Comparison of ENCODE assay signal across 18 mouse cellular contexts in genomic region chr13:54806434-54806976, GRCm38 (mm10). TPM values are rescaled to one million over a fixed set of nuclear protein-coding genes. Genes with fewer than 3 reads are reported as not detected.
DNase-seq lines count a peak whose midpoint lies in the region; ATAC-seq lines count a peak whose summit lies in the region.
"Had no signal": no experiment of that assay in that cellular context is flagged by ENCODE, and none has a peak within 500 bp of the region (broad histone marks: within the 10 kb centered on the region; RNA-seq: fewer than 3 reads in every experiment).

No protein-coding gene starts in this region.

- 0 out of 2 replicates have a peak, but pooled peaks cover 2% of the 10 kb centered on the region for H3K4me1 ChIP-seq in midbrain, embryonic 11.5 days (ENCODE audit: control insufficient read depth, insufficient read depth, low read length)
- H3K4me1 ChIP-seq in midbrain, embryonic 14.5 days (ENCODE audit: control insufficient read depth, insufficient read depth, low read length) = peaks cover 9% of the 10 kb centered on the region
- H3K4me1 ChIP-seq in hindbrain, embryonic 14.5 days (replicated peaks; ENCODE audit: control insufficient read depth, insufficient read depth, low read length) = peaks cover 5% of the 10 kb centered on the region; the same call in 1 of the 2 replicates
- no peaks in the 10 kb centered on the region for H3K4me1 ChIP-seq in liver, embryonic 11.5 days (replicated peaks; ENCODE audit: control insufficient read depth, insufficient read depth, low read length)
- no peaks in the 10 kb centered on the region for H3K4me1 ChIP-seq in heart, embryonic 11.5 days (ENCODE audit: control insufficient read depth, insufficient read depth, low read length)
- H3K4me1 ChIP-seq: forebrain, embryonic 15.5 days; heart, embryonic 15.5 days; lung, embryonic 15.5 days; megakaryocyte, embryonic 14.5 days; stomach, embryonic 15.5 days had no signal

- ATAC-seq in midbrain, embryonic 11.5 days (ENCODE audit: low FRiP score) = 0 out of 2 replicates have a peak, but pooled peaks have one; percentile 24
- no peak for ATAC-seq in midbrain, embryonic 14.5 days (ENCODE audit: low FRiP score, low TSS enrichment)
- peak; percentile 62; the same call in 1 of the 2 replicates for ATAC-seq in hindbrain, embryonic 14.5 days (ENCODE audit: low FRiP score)
- no peak for ATAC-seq in liver, embryonic 11.5 days (replicated peaks; ENCODE audit: low FRiP score)
- ATAC-seq in heart, embryonic 11.5 days (replicated peaks; ENCODE audit: insufficient number of reproducible peaks, low FRiP score, low TSS enrichment) = no peak
- ATAC-seq: forebrain, embryonic 15.5 days had no signal

- no peaks in the 10 kb centered on the region; the same call in 1 of the 2 replicates for H3K27me3 ChIP-seq in midbrain, embryonic 11.5 days (ENCODE audit: control insufficient read depth, insufficient read depth, low read length)
- H3K27me3 ChIP-seq in midbrain, embryonic 14.5 days (ENCODE audit: control insufficient read depth, insufficient read depth, low read length) = peaks cover 5% of the 10 kb centered on the region; the same call in 1 of the 2 replicates
- H3K27me3 ChIP-seq in hindbrain, embryonic 14.5 days (ENCODE audit: control insufficient read depth, insufficient read depth, low read length) = peaks cover 5% of the 10 kb centered on the region; the same call in 1 of the 2 replicates
- peaks cover 11% of the 10 kb centered on the region for H3K27me3 ChIP-seq in liver, embryonic 11.5 days (replicated peaks; ENCODE audit: control insufficient read depth, insufficient read depth, low read length)
- H3K27me3 ChIP-seq in heart, embryonic 11.5 days (ENCODE audit: control insufficient read depth, insufficient read depth, low read length) = peaks cover 29% of the 10 kb centered on the region
- H3K27me3 ChIP-seq: forebrain, embryonic 15.5 days had no signal

- no peaks in the 10 kb centered on the region for H3K9me3 ChIP-seq in midbrain, embryonic 11.5 days (ENCODE audit: control insufficient read depth, low read length)
- H3K9me3 ChIP-seq in midbrain, embryonic 14.5 days (ENCODE audit: control insufficient read depth, low read length) = no peaks in the 10 kb centered on the region
- H3K9me3 ChIP-seq in hindbrain, embryonic 14.5 days (ENCODE audit: control insufficient read depth, low read length) = no peaks in the 10 kb centered on the region
- no peaks in the 10 kb centered on the region for H3K9me3 ChIP-seq in liver, embryonic 11.5 days (ENCODE audit: control insufficient read depth, low read length)
- H3K9me3 ChIP-seq in heart, embryonic 11.5 days (replicated peaks; ENCODE audit: control insufficient read depth, low read length) = no peaks in the 10 kb centered on the region
- H3K9me3 ChIP-seq: forebrain, embryonic 15.5 days; heart, embryonic 15.5 days; lung, embryonic 15.5 days; stomach, embryonic 15.5 days had no signal

- WGBS in midbrain, embryonic 11.5 days = 21% methylated on average over 13 of the region's 13 CpGs
- 19% methylated on average over 13 of the region's 13 CpGs for WGBS in midbrain, embryonic 14.5 days
- 20% methylated on average over 13 of the region's 13 CpGs for WGBS in hindbrain, embryonic 14.5 days
- 50% methylated on average over 13 of the region's 13 CpGs for WGBS in liver, embryonic 11.5 days
- WGBS in heart, embryonic 11.5 days (ENCODE audit: insufficient replicate concordance) = 44% methylated on average over 13 of the region's 13 CpGs

- no peak overlapping the region for H3K27ac ChIP-seq in midbrain, embryonic 11.5 days (ENCODE audit: low read depth, low read length)
- H3K27ac ChIP-seq in midbrain, embryonic 14.5 days (replicated peaks; ENCODE audit: low read depth, low read length) = no peak overlapping the region
- no peak overlapping the region for H3K27ac ChIP-seq in hindbrain, embryonic 14.5 days
- H3K27ac ChIP-seq in liver, embryonic 11.5 days (ENCODE audit: low read depth, low read length) = no peak overlapping the region
- no peak overlapping the region for H3K27ac ChIP-seq in heart, embryonic 11.5 days (ENCODE audit: low read depth, low read length)
- H3K27ac ChIP-seq: forebrain, embryonic 15.5 days; heart, embryonic 15.5 days; lung, embryonic 15.5 days; stomach, embryonic 15.5 days had no signal

- H3K4me2 ChIP-seq in midbrain, embryonic 11.5 days = no peak overlapping the region
- H3K4me2 ChIP-seq in midbrain, embryonic 14.5 days (ENCODE audit: low read length) = no peak overlapping the region
- H3K4me2 ChIP-seq in hindbrain, embryonic 14.5 days (replicated peaks) = no peak overlapping the region
- H3K4me2 ChIP-seq in liver, embryonic 11.5 days = no peak overlapping the region
- H3K4me2 ChIP-seq in heart, embryonic 11.5 days = no peak overlapping the region
- H3K4me2 ChIP-seq: forebrain, embryonic 15.5 days; heart, embryonic 15.5 days; lung, embryonic 15.5 days; stomach, embryonic 15.5 days had no signal

- H3K9ac ChIP-seq in midbrain, embryonic 11.5 days (ENCODE audit: low read length) = no peak overlapping the region
- no peak overlapping the region for H3K9ac ChIP-seq in midbrain, embryonic 14.5 days (replicated peaks; ENCODE audit: low read length)
- no peak overlapping the region for H3K9ac ChIP-seq in hindbrain, embryonic 14.5 days
- no peak overlapping the region for H3K9ac ChIP-seq in liver, embryonic 11.5 days (ENCODE audit: low read depth, low read length)
- H3K9ac ChIP-seq in heart, embryonic 11.5 days (ENCODE audit: low read depth, low read length) = no peak overlapping the region
- H3K9ac ChIP-seq: forebrain, embryonic 15.5 days; heart, embryonic 15.5 days; lung, embryonic 15.5 days; stomach, embryonic 15.5 days had no signal

- DNase-seq in midbrain, embryonic 11.5 days (ENCODE audit: low spot score, missing footprints) = no peak
- DNase-seq in midbrain, embryonic 14.5 days = no peak
- peak; percentile 59 for DNase-seq in embryo, embryonic 9.5 days (ENCODE audit: extremely low spot score)
- DNase-seq in hindbrain, embryonic 14.5 days (ENCODE audit: low spot score) = no peak
- DNase-seq in retina, postnatal 1 day = peak; percentile 86
- DNase-seq in liver, embryonic 11.5 days (ENCODE audit: low spot score) = no peak
- DNase-seq: adrenal gland, postnatal 14 days; cerebellum, postnatal 25 days; heart, adult 11 months; kidney, postnatal 36 days had no signal

- no peak overlapping the region for H3K4me3 ChIP-seq in midbrain, embryonic 11.5 days (ENCODE audit: low read depth, low read length)
- H3K4me3 ChIP-seq in midbrain, embryonic 14.5 days (replicated peaks; ENCODE audit: low read depth, low read length) = no peak overlapping the region
- H3K4me3 ChIP-seq in hindbrain, embryonic 14.5 days (replicated peaks; ENCODE audit: low read length) = no peak overlapping the region
- no peak overlapping the region for H3K4me3 ChIP-seq in liver, embryonic 11.5 days (ENCODE audit: low read depth, low read length)
- H3K4me3 ChIP-seq in heart, embryonic 11.5 days (ENCODE audit: low read depth, low read length) = no peak overlapping the region
- H3K4me3 ChIP-seq: forebrain, embryonic 15.5 days; heart, embryonic 15.5 days; lung, embryonic 15.5 days; megakaryocyte, embryonic 14.5 days; stomach, embryonic 15.5 days had no signal

- H3K36me3 ChIP-seq in midbrain, embryonic 11.5 days (ENCODE audit: control insufficient read depth, insufficient read depth, low read length) = no peaks in the 10 kb centered on the region
- H3K36me3 ChIP-seq in midbrain, embryonic 14.5 days (ENCODE audit: control insufficient read depth, insufficient read depth, low read length) = no peaks in the 10 kb centered on the region
- no peaks in the 10 kb centered on the region for H3K36me3 ChIP-seq in hindbrain, embryonic 14.5 days (replicated peaks; ENCODE audit: control insufficient read depth, insufficient read depth)
- no peaks in the 10 kb centered on the region for H3K36me3 ChIP-seq in liver, embryonic 11.5 days (ENCODE audit: control insufficient read depth, insufficient read depth, low read length)
- H3K36me3 ChIP-seq in heart, embryonic 11.5 days (ENCODE audit: control insufficient read depth, insufficient read depth, low read length) = no peaks in the 10 kb centered on the region
- H3K36me3 ChIP-seq: forebrain, embryonic 15.5 days; heart, embryonic 15.5 days; lung, embryonic 15.5 days; stomach, embryonic 15.5 days had no signal

RNA-seq across cellular contexts. Expression of gene Tspan17, which starts 17.3 kb away (rescaled TPM):
- polyA plus RNA-seq in midbrain, embryonic 11.5 days (2014; fragmentation: Nextera tagmentation; extraction: Ambion mirVana) = 13.3 and 15.9 TPM in 2 replicates
- polyA plus RNA-seq in midbrain, embryonic 14.5 days (2014; fragmentation: Nextera tagmentation; extraction: Ambion mirVana) = 25.5 and 40.2 TPM in 2 replicates
- 72.8 and 74.1 TPM in 2 replicates for polyA plus RNA-seq in hindbrain, embryonic 14.5 days (2014; fragmentation: Nextera tagmentation; extraction: Ambion mirVana)
- polyA plus RNA-seq in liver, embryonic 11.5 days (2014; fragmentation: Nextera tagmentation; extraction: Ambion mirVana) = 2.3 and 2.6 TPM in 2 replicates
- 2.4 and 3.9 TPM in 2 replicates for polyA plus RNA-seq in heart, embryonic 11.5 days (2014; fragmentation: Nextera tagmentation; extraction: Ambion mirVana)

RNA-seq across cellular contexts. Expression of gene Eif4e1b, which starts 22.7 kb away (rescaled TPM):
- polyA plus RNA-seq in midbrain, embryonic 11.5 days (2014; fragmentation: Nextera tagmentation; extraction: Ambion mirVana) = not detected in 2 replicates
- polyA plus RNA-seq in midbrain, embryonic 14.5 days (2014; fragmentation: Nextera tagmentation; extraction: Ambion mirVana) = not detected in 2 replicates
- not detected in 2 replicates for polyA plus RNA-seq in hindbrain, embryonic 14.5 days (2014; fragmentation: Nextera tagmentation; extraction: Ambion mirVana)
- not detected in 2 replicates for polyA plus RNA-seq in liver, embryonic 11.5 days (2014; fragmentation: Nextera tagmentation; extraction: Ambion mirVana)
- polyA plus RNA-seq in heart, embryonic 11.5 days (2014; fragmentation: Nextera tagmentation; extraction: Ambion mirVana) = not detected in 2 replicates
- polyA plus RNA-seq: forebrain, embryonic 15.5 days; heart, embryonic 15.5 days; liver, adult 2 months; lung, embryonic 15.5 days; small intestine, adult 2 months; stomach, embryonic 15.5 days had no signal

RNA-seq across cellular contexts. Expression of gene Sncb, which starts 40.1 kb away (rescaled TPM):
- polyA plus RNA-seq in midbrain, embryonic 11.5 days (2014; fragmentation: Nextera tagmentation; extraction: Ambion mirVana) = 1.3 TPM in 2 replicates
- 37.5 and 53.7 TPM in 2 replicates for polyA plus RNA-seq in midbrain, embryonic 14.5 days (2014; fragmentation: Nextera tagmentation; extraction: Ambion mirVana)
- 78.0 and 103 TPM in 2 replicates for polyA plus RNA-seq in hindbrain, embryonic 14.5 days (2014; fragmentation: Nextera tagmentation; extraction: Ambion mirVana)
- not detected in 2 replicates for polyA plus RNA-seq in liver, embryonic 11.5 days (2014; fragmentation: Nextera tagmentation; extraction: Ambion mirVana)
- 0.27 and 0.59 TPM in 2 replicates for polyA plus RNA-seq in heart, embryonic 11.5 days (2014; fragmentation: Nextera tagmentation; extraction: Ambion mirVana)
- polyA plus RNA-seq: heart, embryonic 15.5 days; liver, adult 2 months had no signal

RNA-seq across cellular contexts. Expression of gene Gprin1, which starts 56.8 kb away (rescaled TPM):
- polyA plus RNA-seq in midbrain, embryonic 11.5 days (2014; fragmentation: Nextera tagmentation; extraction: Ambion mirVana) = 9.8 and 10.8 TPM in 2 replicates
- 19.1 and 29.4 TPM in 2 replicates for polyA plus RNA-seq in midbrain, embryonic 14.5 days (2014; fragmentation: Nextera tagmentation; extraction: Ambion mirVana)
- polyA plus RNA-seq in hindbrain, embryonic 14.5 days (2014; fragmentation: Nextera tagmentation; extraction: Ambion mirVana) = 23.5 and 31.6 TPM in 2 replicates
- 0.29 and 0.30 TPM in 2 replicates for polyA plus RNA-seq in liver, embryonic 11.5 days (2014; fragmentation: Nextera tagmentation; extraction: Ambion mirVana)
- 0.13 TPM in 2 replicates for polyA plus RNA-seq in heart, embryonic 11.5 days (2014; fragmentation: Nextera tagmentation; extraction: Ambion mirVana)
- polyA plus RNA-seq: liver, adult 2 months had no signal

Comparison
In these comparisons a context has a peak if more than half of its experiments do, and no peak if none do; other contexts are left out.
1. ATAC-seq: peak in midbrain, embryonic 11.5 days (single experiment) and hindbrain, embryonic 14.5 days (single experiment); none in midbrain, embryonic 14.5 days (single experiment), liver, embryonic 11.5 days (single experiment) and heart, embryonic 11.5 days (single experiment).
2. RNA of gene Sncb, which starts 40.1 kb away (polyA plus RNA-seq): 78.0 to 103 TPM in hindbrain, embryonic 14.5 days and 37.5 to 53.7 TPM in midbrain, embryonic 14.5 days; 1.3 TPM in midbrain, embryonic 11.5 days, 0.27 to 0.59 TPM in heart, embryonic 11.5 days and not detected in liver, embryonic 11.5 days; every median in the first group is over 10 times any median in the second.
3. DNase-seq: peak in embryo, embryonic 9.5 days (single experiment) and retina, postnatal 1 day (single experiment); none in midbrain, embryonic 11.5 days (single experiment), midbrain, embryonic 14.5 days (single experiment), hindbrain, embryonic 14.5 days (single experiment) and liver, embryonic 11.5 days (single experiment).